Mouse (Mus musculus): ENCODE measurements around the gene Kif27.

Kif27 gene

GRCm38 (mm10) chr13:58276256-58276655 is 82.7 kb downstream of the Kif27 start:
- no peak for DNase-seq (ENCODE audit: low spot score)

GRCm38 (mm10) chr13:58275599-58275998 is 83.3 kb downstream of the Kif27 start, which contains the start of gene Gkap1:
Gkap1 (minus strand) TSS chr13:58275699.
- DNase-seq (ENCODE audit: low spot score), result no peak

- DNase-seq (ENCODE audit: low spot score), result no peak
Measured at GRCm38 (mm10) chr13:58275076-58275475, 83.8 kb downstream of the Kif27 start.

GRCm38 (mm10) chr13:58274259-58274991 is 84.5 kb downstream of the Kif27 start:
- peak; percentile 28 for DNase-seq (ENCODE audit: low spot score)

GRCm38 (mm10) chr13:58273411-58274258 is 85.3 kb downstream of the Kif27 start:
- no peak for DNase-seq (ENCODE audit: low spot score)

GRCm38 (mm10) chr13:58266864-58267263 is 92.1 kb downstream of the Kif27 start:
- no peak for DNase-seq (ENCODE audit: low spot score)

- DNase-seq (ENCODE audit: low spot score), result no peak
Measured at GRCm38 (mm10) chr13:58263546-58263945, 95.4 kb downstream of the Kif27 start.

- no peak for DNase-seq (ENCODE audit: low spot score)
Measured at GRCm38 (mm10) chr13:58261674-58262073, 97.2 kb downstream of the Kif27 start.

GRCm38 (mm10) chr13:58253268-58253667 is 105.7 kb downstream of the Kif27 start:
- DNase-seq (ENCODE audit: low spot score), result no peak

- no peak for DNase-seq (ENCODE audit: low spot score)
Measured at GRCm38 (mm10) chr13:58248957-58249356, 110.0 kb downstream of the Kif27 start.
